In the genomic region with DNA sequence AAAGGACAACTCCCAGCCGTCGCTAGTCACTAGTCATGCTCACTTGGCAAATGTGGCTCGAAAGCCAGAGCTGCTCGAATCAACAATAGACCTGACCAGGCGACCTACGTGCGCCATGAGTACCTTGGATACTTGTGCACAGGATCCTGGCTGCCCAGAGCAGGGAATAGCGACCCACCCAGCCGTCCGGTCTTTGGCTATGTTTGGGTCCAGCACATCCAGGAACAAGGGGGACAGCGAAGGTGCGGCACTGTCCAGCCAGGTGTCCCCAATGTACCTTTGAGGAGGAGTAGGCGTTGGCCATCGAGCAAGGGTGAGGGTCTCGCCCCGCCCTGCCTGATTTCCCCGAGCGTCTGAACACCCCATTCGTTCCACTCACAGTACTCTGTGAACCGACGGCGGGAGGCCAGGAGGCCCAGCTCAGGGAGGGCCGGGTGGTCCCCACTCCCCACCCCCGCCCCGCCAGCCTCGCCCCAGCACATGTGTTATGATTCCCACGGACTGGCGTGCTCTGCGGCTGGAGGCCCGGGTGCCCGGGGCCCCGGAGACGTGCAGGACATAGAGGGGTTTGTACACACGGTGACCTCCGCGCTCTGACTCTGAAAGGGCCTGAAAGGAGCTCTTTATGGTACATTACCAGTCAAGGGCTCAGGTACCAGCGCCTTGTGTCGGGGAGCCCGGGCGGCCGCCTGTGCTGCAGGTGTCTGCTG, we compare ENCODE assay signal across 14 mouse cellular contexts. TPM values are rescaled to one million over a fixed set of nuclear protein-coding genes. Genes with fewer than 3 reads are reported as not detected.
DNase-seq lines count a peak whose midpoint lies in the region; ATAC-seq and TF ChIP-seq lines count a peak whose summit lies in the region.
"Had no signal": no experiment of that assay in that cellular context is flagged by ENCODE, and none has a peak within 500 bp of the region (broad histone marks: within the 10 kb centered on the region; RNA-seq: fewer than 3 reads in every experiment).

No protein-coding gene starts in this region.

- H3K9me3 ChIP-seq in forebrain, embryonic 15.5 days = no peaks in the 10 kb centered on the region
- H3K9me3 ChIP-seq in limb, embryonic 13.5 days = no peaks in the 10 kb centered on the region
- H3K9me3 ChIP-seq in stomach, postnatal 0 days (ENCODE audit: control insufficient read depth, low read length) = no peaks in the 10 kb centered on the region
- H3K9me3 ChIP-seq: limb, embryonic 15.5 days had no signal

- peak; percentile 58 for DNase-seq in retina, postnatal 1 day
- DNase-seq in retina, embryonic 14.5 days (ENCODE audit: low spot score) = no peak
- no peak for DNase-seq in stomach, postnatal 0 days (ENCODE audit: low spot score)
- no peak for DNase-seq in gastrocnemius, adult 18-20 months (ENCODE audit: low spot score)
- no peak for DNase-seq in left cerebral cortex, postnatal 14 days (ENCODE audit: low spot score in 2 of 2)
- DNase-seq in adrenal gland, adult 8-10 months = no peak
- DNase-seq: adrenal gland, postnatal 14 days; cerebellum, postnatal 36 days; lung, postnatal 36 days had no signal

- H3K36me3 ChIP-seq in forebrain, embryonic 15.5 days = no peaks in the 10 kb centered on the region
- no peaks in the 10 kb centered on the region for H3K36me3 ChIP-seq in limb, embryonic 13.5 days
- H3K36me3 ChIP-seq in stomach, postnatal 0 days (ENCODE audit: control insufficient read depth, insufficient read depth, low read length) = no peaks in the 10 kb centered on the region
- H3K36me3 ChIP-seq: limb, embryonic 15.5 days had no signal

- no peak for TF ChIP-seq CTCF in stomach, postnatal 0 days (IDR thresholded peaks at IDR 0.05; ENCODE audit: low read depth)

- WGBS in forebrain, embryonic 15.5 days = 2% methylated on average over 41 of the region's 41 CpGs
- WGBS in limb, embryonic 13.5 days = 3% methylated on average over 41 of the region's 41 CpGs
- 4% methylated on average over 41 of the region's 41 CpGs for WGBS in stomach, postnatal 0 days

- H3K4me3 ChIP-seq in forebrain, embryonic 15.5 days = no peak overlapping the region
- H3K4me3 ChIP-seq in limb, embryonic 13.5 days = no peak overlapping the region
- H3K4me3 ChIP-seq in stomach, postnatal 0 days (ENCODE audit: low read depth, low read length) = no peak overlapping the region
- H3K4me3 ChIP-seq: limb, embryonic 15.5 days had no signal

- no peak overlapping the region for H3K4me2 ChIP-seq in forebrain, embryonic 15.5 days (replicated peaks)
- H3K4me2 ChIP-seq in limb, embryonic 13.5 days (replicated peaks) = peak overlapping the region; percentile 32
- H3K4me2 ChIP-seq in stomach, postnatal 0 days (replicated peaks; ENCODE audit: low read depth) = no peak overlapping the region

- intact Hi-C loops in left cerebral cortex, postnatal 14 days (cut with DNase I) = no loop called here

- ATAC-seq in forebrain, embryonic 15.5 days (replicated peaks) = peak; percentile 63
- no peak; the same call in 1 of the 2 replicates for ATAC-seq in limb, embryonic 13.5 days (ENCODE audit: low FRiP score, low read depth)
- ATAC-seq in stomach, postnatal 0 days (ENCODE audit: low FRiP score, low TSS enrichment) = 0 out of 2 replicates have a peak, but pooled peaks have one; percentile 18

- TF ChIP-seq EP300 in stomach, postnatal 0 days (optimal IDR thresholded peaks at IDR 0.05) = no peak

- H3K27me3 ChIP-seq in forebrain, embryonic 15.5 days = peaks cover 88% of the 10 kb centered on the region
- peaks cover 93% of the 10 kb centered on the region for H3K27me3 ChIP-seq in limb, embryonic 13.5 days
- peaks cover 27% of the 10 kb centered on the region; the same call in 1 of the 2 replicates for H3K27me3 ChIP-seq in stomach, postnatal 0 days (ENCODE audit: control insufficient read depth, insufficient read depth, low read length)

- H3K9ac ChIP-seq in forebrain, embryonic 15.5 days (replicated peaks) = no peak overlapping the region
- H3K9ac ChIP-seq in limb, embryonic 13.5 days = no peak overlapping the region
- no peak overlapping the region for H3K9ac ChIP-seq in stomach, postnatal 0 days (ENCODE audit: low read length)
- H3K9ac ChIP-seq: limb, embryonic 15.5 days had no signal

- H3K4me1 ChIP-seq in forebrain, embryonic 15.5 days = peaks cover 24% of the 10 kb centered on the region
- H3K4me1 ChIP-seq in limb, embryonic 13.5 days = peaks cover 17% of the 10 kb centered on the region
- no peaks in the 10 kb centered on the region for H3K4me1 ChIP-seq in stomach, postnatal 0 days (replicated peaks; ENCODE audit: control insufficient read depth, insufficient read depth)

- no peak overlapping the region for H3K27ac ChIP-seq in forebrain, embryonic 15.5 days (replicated peaks)
- no peak overlapping the region for H3K27ac ChIP-seq in limb, embryonic 13.5 days
- no peak overlapping the region for H3K27ac ChIP-seq in stomach, postnatal 0 days (replicated peaks)
- H3K27ac ChIP-seq: limb, embryonic 15.5 days had no signal

RNA-seq across cellular contexts. Expression of a gene that starts 13.7 kb away (rescaled TPM):
- polyA plus RNA-seq in forebrain, embryonic 15.5 days (2015; fragmentation: Nextera tagmentation; extraction: Ambion mirVana) = 0.11 TPM in 1 of 2 replicates, not detected in the other
- polyA plus RNA-seq in limb, embryonic 13.5 days (2015; fragmentation: Nextera tagmentation; extraction: Ambion mirVana) = not detected in 2 replicates
- 0.48 and 0.82 TPM in 2 replicates for polyA plus RNA-seq in stomach, postnatal 0 days (2015; fragmentation: Nextera tagmentation; extraction: Ambion mirVana)
- not detected for total RNA-seq in gastrocnemius, adult 18-20 months (2021)
- not detected for total RNA-seq in left cerebral cortex, postnatal 14 days (2021)
- not detected for total RNA-seq in adrenal gland, adult 8-10 months (2022)
- total RNA-seq: adrenal gland, postnatal 14 days; MEL had no signal
- polyA plus RNA-seq: kidney, embryonic 16.5 days; limb, embryonic 15.5 days had no signal
